Mouse (Mus musculus) heart, adult 2 months (tissue): ENCODE measurements around the gene Cox6a2.

Source experiments
- CTCF ChIP-seq: fragments of 200-600 bp; IDR thresholded peaks from 2 replicates; pipeline ENCODE4 v1.8.1; 2022; ENCODE audit warnings: antibody characterized with exemption, mild to moderate bottlenecking, moderate library complexity
- EP300 ChIP-seq: fragments of 200-500 bp; IDR thresholded peaks from 2 replicates; pipeline ENCODE4 v1.6.1; 2011; ENCODE audit warnings: low read depth, low read length, control low read depth; ENCODE audit not compliant: insufficient read depth
- POLR2A ChIP-seq: fragments of 200-500 bp; IDR thresholded peaks from 2 replicates; pipeline ENCODE4 v1.6.1; 2011; ENCODE audit warnings: mild to moderate bottlenecking, low read depth, low read length, control low read depth; ENCODE audit not compliant: insufficient read depth

DNA sequence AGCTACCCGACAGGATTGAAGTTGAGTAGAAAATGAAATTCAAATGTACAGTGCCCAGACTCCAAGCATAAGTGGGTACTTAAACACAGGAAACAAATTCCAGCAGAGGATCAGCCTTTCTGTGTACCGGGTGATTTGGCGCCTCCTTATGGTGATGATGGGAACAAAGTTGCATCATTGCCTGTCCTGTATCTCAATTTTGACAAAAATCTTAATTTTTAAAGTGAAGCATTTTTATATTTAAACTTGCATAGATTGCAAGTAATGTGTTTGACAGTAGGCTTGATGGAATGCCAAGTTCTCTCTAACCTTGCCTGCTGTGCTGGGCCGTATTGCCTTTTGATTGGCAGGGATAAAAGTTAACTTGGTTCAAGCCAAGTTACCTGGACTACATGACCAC lies 32.8 kb upstream of the Cox6a2 start:
- TF ChIP-seq POLR2A: no peak
- TF ChIP-seq CTCF: peak; percentile 66
- no peak for TF ChIP-seq EP300
